Mouse (Mus musculus): ENCODE results near the gene Vmn1r189. TPM values are rescaled to one million over a fixed set of nuclear protein-coding genes. Genes with fewer than 3 reads are reported as not detected.

The Vmn1r189 gene
- polyA plus RNA-seq, 1 experiment from 2014 or later: not detected

Small RNAs within 50 kb of the gene (microRNA-seq; reads per million reads assigned to microRNA genes)
- gene Gm26300: not detected

Other genes starting within 250 kb of the Vmn1r189 start
- 15.5 and 17.9 TPM in 2 replicates for gene Zfp184, start 160.7 kb downstream of the Vmn1r189 start, polyA plus RNA-seq (2014; fragmentation: Nextera tagmentation; extraction: Ambion mirVana)
- gene Pom121l2, start 124.6 kb downstream of the Vmn1r189 start, polyA plus RNA-seq (2014; fragmentation: Nextera tagmentation; extraction: Ambion mirVana): 0.36 TPM in 1 of 2 replicates, not detected in the other
- not detected in 2 replicates for gene Prss16, start 96.1 kb downstream of the Vmn1r189 start, polyA plus RNA-seq (2014; fragmentation: Nextera tagmentation; extraction: Ambion mirVana)
- gene Hist1h2ah, start 70.3 kb downstream of the Vmn1r189 start, polyA plus RNA-seq (2014; fragmentation: Nextera tagmentation; extraction: Ambion mirVana): 8.6 and 14.9 TPM in 2 replicates
- 14.1 and 26.0 TPM in 2 replicates for gene Hist1h2bk, start 70.0 kb downstream of the Vmn1r189 start, polyA plus RNA-seq (2014; fragmentation: Nextera tagmentation; extraction: Ambion mirVana)
- gene Hist1h4i, start 64.5 kb downstream of the Vmn1r189 start, polyA plus RNA-seq (2014; fragmentation: Nextera tagmentation; extraction: Ambion mirVana): 33.2 and 38.0 TPM in 2 replicates
- gene Hist1h2ag, start 62.9 kb downstream of the Vmn1r189 start, polyA plus RNA-seq (2014; fragmentation: Nextera tagmentation; extraction: Ambion mirVana): 81.2 and 125 TPM in 2 replicates
- gene Hist1h2bj, start 62.6 kb downstream of the Vmn1r189 start, polyA plus RNA-seq (2014; fragmentation: Nextera tagmentation; extraction: Ambion mirVana): 18.7 and 33.9 TPM in 2 replicates
- gene Vmn1r188, start 21.4 kb downstream of the Vmn1r189 start, polyA plus RNA-seq (2014; fragmentation: Nextera tagmentation; extraction: Ambion mirVana): not detected in 2 replicates
- gene Vmn1r191, start 78.1 kb upstream of the Vmn1r189 start, polyA plus RNA-seq (2014; fragmentation: Nextera tagmentation; extraction: Ambion mirVana): not detected in 2 replicates
- not detected in 2 replicates for gene Vmn1r192, start 85.3 kb upstream of the Vmn1r189 start, polyA plus RNA-seq (2014; fragmentation: Nextera tagmentation; extraction: Ambion mirVana)
- not detected in 2 replicates for gene Vmn1r193, start 117.3 kb upstream of the Vmn1r189 start, polyA plus RNA-seq (2014; fragmentation: Nextera tagmentation; extraction: Ambion mirVana)
- gene Vmn1r194, start 138.4 kb upstream of the Vmn1r189 start, polyA plus RNA-seq (2014; fragmentation: Nextera tagmentation; extraction: Ambion mirVana): not detected in 2 replicates
- not detected in 2 replicates for gene Vmn1r195, start 164.7 kb upstream of the Vmn1r189 start, polyA plus RNA-seq (2014; fragmentation: Nextera tagmentation; extraction: Ambion mirVana)
- gene Vmn1r196, start 184.1 kb upstream of the Vmn1r189 start, polyA plus RNA-seq (2014; fragmentation: Nextera tagmentation; extraction: Ambion mirVana): not detected in 2 replicates
- not detected in 2 replicates for gene Vmn1r197, start 218.8 kb upstream of the Vmn1r189 start, polyA plus RNA-seq (2014; fragmentation: Nextera tagmentation; extraction: Ambion mirVana)
- not detected in 2 replicates for gene Vmn1r198, start 244.5 kb upstream of the Vmn1r189 start, polyA plus RNA-seq (2014; fragmentation: Nextera tagmentation; extraction: Ambion mirVana)

Data from kidney, embryonic 14.5 days (tissue).